Mouse (Mus musculus): ENCODE measurements at regions not wholly inside any gene's neighbourhood (a gene's known extent, or its start where the extent isn't known, plus 50 kb on each side); places are given as distances from the start of the nearest gene placed in this dataset.

DNA sequence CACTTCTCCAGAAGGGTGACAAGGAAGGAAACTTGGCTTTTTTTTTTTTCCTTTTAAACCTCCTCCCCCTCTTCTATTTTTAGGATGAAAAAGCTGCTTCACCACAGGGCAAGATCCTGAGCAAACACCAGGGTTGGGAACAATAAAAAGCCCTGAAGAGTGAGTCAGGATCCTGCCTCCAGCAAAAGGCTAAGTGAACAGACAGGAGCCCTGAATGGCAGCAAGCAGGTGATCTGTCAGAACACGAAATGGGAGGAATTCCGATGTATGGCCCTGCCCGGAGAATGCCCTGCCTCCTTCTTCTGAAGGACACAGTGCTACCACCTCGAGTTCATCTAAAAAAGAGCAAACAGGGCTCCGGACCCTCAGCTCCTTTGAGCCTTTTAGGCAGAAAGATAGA, 164.3 kb downstream of the Bmp2 start:
- Histone ChIP-seq H3K36me3 (ENCODE audit: control insufficient read depth, insufficient read depth, low read length) (no peaks in the 10 kb centered on the region), H3K4me3 (ENCODE audit: low read depth, low read length) (no peak overlapping the region), H3K27me3 (replicated peaks; ENCODE audit: control insufficient read depth, insufficient read depth, low read length) (no peaks in the 10 kb centered on the region), H3K9ac (ENCODE audit: low read depth, low read length) (no peak overlapping the region), H3K9me3 (ENCODE audit: control insufficient read depth, low read length) (no peaks in the 10 kb centered on the region), H3K27ac (ENCODE audit: low read depth, low read length) (no peak overlapping the region), H3K4me1 (replicated peaks; ENCODE audit: control insufficient read depth, insufficient read depth, low read length) (no peaks in the 10 kb centered on the region), H3K4me2 (no peak overlapping the region)
- ATAC-seq (replicated peaks; ENCODE audit: low FRiP score) (no peak), DNase-seq (ENCODE audit: low spot score) (no peak)
- 51% methylated on average over 5 of the region's 5 CpGs for WGBS

DNA sequence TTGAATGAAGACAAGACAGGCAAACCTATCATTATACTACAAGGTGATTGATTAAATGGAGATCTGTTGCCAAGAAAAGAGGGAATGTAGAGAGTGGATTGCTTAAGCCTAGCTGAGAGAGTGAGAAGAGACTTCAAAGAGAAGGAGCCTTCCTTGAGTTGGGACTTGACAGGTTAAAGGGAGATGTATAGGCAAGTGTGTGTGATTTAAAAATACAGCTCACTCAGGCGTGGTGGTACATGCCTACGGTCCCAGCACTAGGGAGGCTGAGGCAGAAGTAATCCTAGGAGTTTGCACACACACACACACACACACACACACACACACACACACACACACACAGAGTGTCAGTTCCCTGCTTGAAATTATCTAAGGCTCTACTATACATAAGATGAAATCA, 165.1 kb downstream of the Bmp2 start:
- H3K36me3 ChIP-seq (ENCODE audit: control insufficient read depth, insufficient read depth, low read length), result no peaks in the 10 kb centered on the region
- ATAC-seq (replicated peaks; ENCODE audit: low FRiP score), result no peak
- 78% methylated on average over 2 of the region's 2 CpGs for WGBS

DNA sequence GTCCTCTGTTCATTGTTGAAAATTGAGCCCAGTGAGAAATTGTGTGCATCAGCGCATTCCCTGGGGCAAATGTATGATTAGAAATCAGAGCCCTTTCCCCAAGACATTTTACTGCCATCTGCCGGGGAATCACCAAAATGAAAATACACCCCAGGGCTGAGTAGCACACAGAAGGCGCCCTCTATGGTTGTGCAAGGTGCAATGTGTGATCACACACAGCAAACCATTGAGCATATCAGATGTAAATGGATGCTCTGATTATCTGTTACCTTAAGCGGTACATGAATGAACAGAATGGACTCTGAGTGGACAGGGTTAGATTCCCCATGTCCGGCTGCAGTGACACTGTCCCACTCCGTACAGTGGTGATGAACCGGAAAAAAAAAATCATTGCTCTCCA, 172.4 kb downstream of the Bmp2 start:
- H3K4me2 ChIP-seq, result no peak overlapping the region
- DNase-seq (ENCODE audit: low spot score) (no peak), ATAC-seq (replicated peaks; ENCODE audit: low FRiP score) (no peak)
- no peaks in the 10 kb centered on the region for H3K27me3 ChIP-seq (replicated peaks; ENCODE audit: control insufficient read depth, insufficient read depth, low read length)
- no peak overlapping the region for H3K4me3 ChIP-seq (ENCODE audit: low read depth, low read length)
- H3K27ac ChIP-seq (ENCODE audit: low read depth, low read length), result no peak overlapping the region
- no peak overlapping the region for H3K9ac ChIP-seq (ENCODE audit: low read depth, low read length)
- no peaks in the 10 kb centered on the region for H3K4me1 ChIP-seq (replicated peaks; ENCODE audit: control insufficient read depth, insufficient read depth, low read length)
- 77% methylated on average over 7 of the region's 7 CpGs for WGBS
- H3K36me3 ChIP-seq (ENCODE audit: control insufficient read depth, insufficient read depth, low read length), result no peaks in the 10 kb centered on the region
- no peaks in the 10 kb centered on the region for H3K9me3 ChIP-seq (ENCODE audit: control insufficient read depth, low read length)

More for the DNA sequence above, 165.1 kb downstream of the Bmp2 start:
- no peaks in the 10 kb centered on the region for H3K4me1 ChIP-seq (replicated peaks; ENCODE audit: control insufficient read depth, insufficient read depth, low read length)
- no peak overlapping the region for H3K9ac ChIP-seq (ENCODE audit: low read depth, low read length)
- H3K4me2 ChIP-seq, result no peak overlapping the region
- H3K27ac ChIP-seq (ENCODE audit: low read depth, low read length), result no peak overlapping the region
- H3K4me3 ChIP-seq (ENCODE audit: low read depth, low read length), result no peak overlapping the region
- H3K9me3 ChIP-seq (ENCODE audit: control insufficient read depth, low read length), result no peaks in the 10 kb centered on the region
- H3K27me3 ChIP-seq (replicated peaks; ENCODE audit: control insufficient read depth, insufficient read depth, low read length), result no peaks in the 10 kb centered on the region
- no peak for DNase-seq (ENCODE audit: low spot score)

DNA sequence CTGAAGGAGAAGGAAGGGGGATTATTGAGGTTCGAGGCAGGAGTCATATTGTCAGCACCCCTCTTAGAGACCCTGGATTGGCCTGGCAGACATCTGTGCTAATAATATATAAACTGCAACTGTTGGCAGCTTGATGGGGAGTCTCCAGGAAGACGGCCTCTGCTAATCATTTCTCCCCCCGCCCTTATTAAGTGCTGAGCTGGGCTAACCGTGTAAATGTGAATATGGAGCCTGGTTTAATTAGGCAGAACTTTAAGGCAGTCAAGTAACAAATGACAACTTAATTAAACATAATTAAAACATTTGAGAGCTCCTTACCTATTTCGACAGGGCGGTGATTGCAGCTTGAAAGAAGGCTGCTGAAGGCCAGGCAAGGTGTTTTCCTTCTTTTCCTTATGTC, 172.8 kb downstream of the Bmp2 start:
- H3K9ac ChIP-seq (ENCODE audit: low read depth, low read length), result no peak overlapping the region
- H3K4me2 ChIP-seq, result no peak overlapping the region
- DNase-seq (ENCODE audit: low spot score) (no peak), ATAC-seq (replicated peaks; ENCODE audit: low FRiP score) (no peak)
- no peaks in the 10 kb centered on the region for H3K4me1 ChIP-seq (replicated peaks; ENCODE audit: control insufficient read depth, insufficient read depth, low read length)
- no peaks in the 10 kb centered on the region for H3K9me3 ChIP-seq (ENCODE audit: control insufficient read depth, low read length)
- H3K27ac ChIP-seq (ENCODE audit: low read depth, low read length), result no peak overlapping the region
- H3K27me3 ChIP-seq (replicated peaks; ENCODE audit: control insufficient read depth, insufficient read depth, low read length), result no peaks in the 10 kb centered on the region
- no peaks in the 10 kb centered on the region for H3K36me3 ChIP-seq (ENCODE audit: control insufficient read depth, insufficient read depth, low read length)
- WGBS, result 74% methylated on average over 6 of the region's 6 CpGs
- H3K4me3 ChIP-seq (ENCODE audit: low read depth, low read length), result no peak overlapping the region

DNA sequence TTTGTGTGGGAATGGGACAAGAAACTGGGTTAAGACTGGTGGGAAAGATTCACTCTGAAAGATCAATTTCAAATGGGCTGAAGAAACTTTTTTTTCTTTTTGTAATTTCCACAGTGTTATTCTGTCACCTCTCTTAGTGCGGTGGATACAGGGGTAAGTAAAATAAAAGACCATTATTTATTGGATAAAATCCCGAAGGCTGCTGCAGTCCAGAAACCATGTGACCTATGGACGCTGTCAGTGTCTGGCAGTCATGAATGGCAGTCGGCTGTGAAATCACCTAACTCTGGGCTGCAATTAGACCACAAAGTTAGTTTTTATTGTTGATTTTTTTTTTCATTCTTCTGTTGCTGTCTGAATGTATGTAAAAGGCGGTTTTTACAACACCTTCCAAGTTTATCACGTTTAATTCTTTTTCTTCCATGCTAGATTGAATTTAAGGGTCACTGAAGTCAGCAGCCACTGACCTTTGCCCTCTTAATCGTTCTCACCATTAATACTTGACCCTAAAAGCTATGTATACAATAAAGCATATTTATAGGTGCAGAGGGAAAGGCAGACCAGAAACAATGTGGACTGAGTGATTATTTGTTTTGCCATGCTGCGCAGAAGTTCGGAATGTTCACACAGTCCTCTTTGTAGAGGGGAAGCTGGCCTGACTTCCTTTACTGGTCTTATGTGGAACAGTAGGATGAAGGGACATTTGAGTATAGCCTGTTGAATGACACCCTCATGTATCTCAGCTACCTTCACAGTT, 182.7 kb downstream of the Bmp2 start:
- Histone ChIP-seq H3K4me1 (replicated peaks; ENCODE audit: control insufficient read depth, insufficient read depth, low read length) (no peaks in the 10 kb centered on the region), H3K27ac (ENCODE audit: low read depth, low read length) (no peak overlapping the region), H3K27me3 (replicated peaks; ENCODE audit: control insufficient read depth, insufficient read depth, low read length) (no peaks in the 10 kb centered on the region), H3K36me3 (ENCODE audit: control insufficient read depth, insufficient read depth, low read length) (no peaks in the 10 kb centered on the region), H3K4me3 (ENCODE audit: low read depth, low read length) (no peak overlapping the region), H3K9me3 (ENCODE audit: control insufficient read depth, low read length) (no peaks in the 10 kb centered on the region), H3K4me2 (no peak overlapping the region), H3K9ac (ENCODE audit: low read depth, low read length) (no peak overlapping the region)
- 65% methylated on average over 9 of the region's 9 CpGs for WGBS
- DNase-seq (ENCODE audit: low spot score) (no peak), ATAC-seq (replicated peaks; ENCODE audit: low FRiP score) (no peak)

DNA sequence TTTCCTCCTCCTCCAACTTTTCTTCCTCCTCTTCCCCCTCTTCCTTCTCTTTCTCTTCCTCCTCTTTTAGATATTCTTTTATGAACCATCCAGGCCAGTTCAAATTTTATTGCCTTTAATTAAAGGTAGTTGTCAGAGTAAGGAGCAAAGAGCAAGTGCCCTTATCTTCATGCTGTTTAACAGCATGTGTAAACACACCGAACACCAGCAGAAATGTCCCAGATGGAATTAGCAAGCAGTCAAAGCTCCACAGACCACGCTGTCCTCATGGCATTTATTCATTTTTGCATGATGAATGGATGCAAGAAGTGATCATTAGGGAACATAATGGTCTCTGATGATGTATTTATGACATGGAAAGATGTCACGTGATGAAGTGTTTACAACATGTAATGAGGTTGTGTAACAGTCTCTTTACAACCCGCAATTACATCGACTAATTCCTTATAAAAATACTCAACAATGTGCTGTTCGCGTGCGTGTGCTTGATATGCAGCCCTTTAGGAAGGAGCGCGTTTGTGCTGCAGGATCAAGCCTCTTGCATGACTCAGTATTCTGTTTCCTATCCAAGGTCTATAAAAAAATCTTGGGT, 187.0 kb downstream of the Bmp2 start:
- Histone ChIP-seq H3K36me3 (ENCODE audit: control insufficient read depth, insufficient read depth, low read length) (no peaks in the 10 kb centered on the region), H3K27ac (ENCODE audit: low read depth, low read length) (no peak overlapping the region), H3K9ac (ENCODE audit: low read depth, low read length) (no peak overlapping the region), H3K27me3 (replicated peaks; ENCODE audit: control insufficient read depth, insufficient read depth, low read length) (no peaks in the 10 kb centered on the region), H3K4me3 (ENCODE audit: low read depth, low read length) (no peak overlapping the region), H3K9me3 (ENCODE audit: control insufficient read depth, low read length) (no peaks in the 10 kb centered on the region), H3K4me2 (no peak overlapping the region), H3K4me1 (replicated peaks; ENCODE audit: control insufficient read depth, insufficient read depth, low read length) (no peaks in the 10 kb centered on the region)
- 78% methylated on average over 10 of the region's 10 CpGs for WGBS
- ATAC-seq (replicated peaks; ENCODE audit: low FRiP score) (no peak), DNase-seq (ENCODE audit: low spot score) (no peak)

DNA sequence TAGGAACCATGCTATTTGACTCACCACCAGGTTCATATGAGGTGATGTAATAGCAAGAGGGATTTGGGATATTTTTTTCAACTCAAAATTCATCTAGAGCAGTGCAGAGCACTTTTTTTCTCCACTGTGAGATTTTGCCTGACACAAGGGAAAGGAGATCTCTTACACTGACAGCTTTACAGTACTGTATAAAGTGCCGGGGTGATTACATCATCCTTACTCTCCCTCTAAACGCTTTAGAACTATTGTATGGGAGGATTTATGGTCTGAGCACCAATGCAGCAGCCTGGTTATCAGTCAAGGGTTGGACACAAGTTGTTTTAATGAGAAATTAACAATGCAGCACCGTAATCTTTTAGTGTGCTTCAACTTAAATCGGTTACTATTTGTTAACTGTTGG, 196.5 kb downstream of the Bmp2 start:
- Histone ChIP-seq H3K4me2 (no peak overlapping the region), H3K36me3 (ENCODE audit: control insufficient read depth, insufficient read depth, low read length) (no peaks in the 10 kb centered on the region), H3K27ac (ENCODE audit: low read depth, low read length) (no peak overlapping the region), H3K9me3 (ENCODE audit: control insufficient read depth, low read length) (no peaks in the 10 kb centered on the region), H3K4me1 (replicated peaks; ENCODE audit: control insufficient read depth, insufficient read depth, low read length) (no peaks in the 10 kb centered on the region), H3K9ac (ENCODE audit: low read depth, low read length) (no peak overlapping the region), H3K4me3 (ENCODE audit: low read depth, low read length) (no peak overlapping the region), H3K27me3 (replicated peaks; ENCODE audit: control insufficient read depth, insufficient read depth, low read length) (no peaks in the 10 kb centered on the region)
- WGBS, result 61% methylated on average over 4 of the region's 4 CpGs
- no peak for ATAC-seq (replicated peaks; ENCODE audit: low FRiP score)
- DNase-seq (ENCODE audit: low spot score), result no peak

DNA sequence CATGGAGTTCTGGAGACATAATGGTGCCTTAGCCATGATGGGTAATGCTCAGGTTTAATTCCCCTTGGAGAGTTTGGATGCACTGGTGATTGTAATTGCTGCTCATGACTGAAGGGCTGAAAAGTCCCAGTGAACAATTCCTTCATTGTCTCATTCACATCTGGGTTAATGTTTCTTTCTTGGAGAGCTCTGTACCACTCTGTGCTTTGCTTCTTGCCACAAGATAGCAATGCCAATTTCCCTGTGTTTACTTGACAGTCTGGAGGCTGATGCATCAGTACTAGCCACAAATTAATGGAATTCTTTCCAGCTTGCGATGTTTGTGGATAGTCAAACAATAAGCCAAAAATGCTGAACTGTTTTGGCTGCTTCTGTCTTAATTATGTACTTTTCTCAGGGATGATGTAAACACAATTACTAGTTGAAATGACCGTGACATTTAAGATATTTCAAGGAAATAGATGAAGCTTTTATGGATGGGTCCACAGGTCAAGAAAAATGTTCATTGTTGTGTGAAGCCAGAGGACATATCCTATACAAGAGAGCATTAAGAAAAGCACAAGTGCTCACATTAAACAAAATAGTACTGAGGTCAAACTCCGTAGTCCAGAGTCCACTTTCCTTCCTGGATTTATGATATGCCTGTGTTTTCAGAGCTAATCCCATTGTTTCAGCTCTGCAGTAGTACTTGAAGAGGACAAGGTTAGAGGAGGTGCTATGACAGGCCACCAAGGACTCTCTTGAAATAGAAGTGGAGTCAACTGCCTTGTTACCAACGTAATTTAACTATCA, 198.1 kb downstream of the Bmp2 start:
- whole genome bisulfite sequencing, result 66% methylated on average over 4 of the region's 4 CpGs
- H3K27ac ChIP-seq (ENCODE audit: low read depth, low read length), result no peak overlapping the region
- no peaks in the 10 kb centered on the region for H3K36me3 ChIP-seq (ENCODE audit: control insufficient read depth, insufficient read depth, low read length)
- no peaks in the 10 kb centered on the region for H3K27me3 ChIP-seq (replicated peaks; ENCODE audit: control insufficient read depth, insufficient read depth, low read length)
- DNase-seq (ENCODE audit: low spot score) (no peak), ATAC-seq (replicated peaks; ENCODE audit: low FRiP score) (no peak)
- no peak overlapping the region for H3K4me2 ChIP-seq
- H3K4me3 ChIP-seq (ENCODE audit: low read depth, low read length), result no peak overlapping the region
- no peak overlapping the region for H3K9ac ChIP-seq (ENCODE audit: low read depth, low read length)
- H3K9me3 ChIP-seq (ENCODE audit: control insufficient read depth, low read length), result no peaks in the 10 kb centered on the region
- H3K4me1 ChIP-seq (replicated peaks; ENCODE audit: control insufficient read depth, insufficient read depth, low read length), result no peaks in the 10 kb centered on the region

Measured in liver, embryonic 11.5 days (tissue).